Mouse (Mus musculus) limb, embryonic 14.5 days (tissue): ENCODE measurements around the gene Kcnk10. TPM values are rescaled to one million over a fixed set of nuclear protein-coding genes. Genes with fewer than 3 reads are reported as not detected.

Source experiments
- ATAC-seq: fragments of 200-750 bp; cut with Nextera tagmentation; 2 replicates; pipeline ENCODE4 v1.8.0; 2017; ENCODE audit warnings: low read depth, moderate number of reproducible peaks, moderate TSS enrichment; ENCODE audit not compliant: low FRiP score
- DNase-seq: peaks from one replicate; pipeline ENCODE4 v3.0.0-alpha.2; 2015; ENCODE audit warnings: low spot score
- H3K27ac ChIP-seq: fragments of 300-500 bp; sonication (generic); replicated peaks from 2 replicates; pipeline ENCODE4 v1.5.1; 2014; ENCODE audit warnings: low read depth, mild to moderate bottlenecking, low read length, moderate library complexity, mixed read lengths
- H3K27me3 ChIP-seq: fragments of 300-500 bp; sonication (generic); 2 replicates; pipeline ENCODE4 v1.6.1; 2014; ENCODE audit warnings: low read length, mixed read lengths; ENCODE audit not compliant: control insufficient read depth, insufficient read depth
- H3K36me3 ChIP-seq: fragments of 300-500 bp; sonication (generic); 2 replicates; pipeline ENCODE4 v1.6.1; 2014; ENCODE audit warnings: mild to moderate bottlenecking, low read length, moderate library complexity, mixed read lengths; ENCODE audit not compliant: control insufficient read depth, insufficient read depth
- H3K4me1 ChIP-seq: fragments of 300-500 bp; sonication (generic); 2 replicates; pipeline ENCODE4 v1.6.1; 2014; ENCODE audit warnings: antibody characterized with exemption, low read length, mixed read lengths; ENCODE audit not compliant: control insufficient read depth, insufficient read depth
- H3K4me2 ChIP-seq: fragments of 300-500 bp; sonication (generic); replicated peaks from 2 replicates; pipeline ENCODE4 v1.6.1; 2014; ENCODE audit warnings: low read depth, mild to moderate bottlenecking, low read length, moderate library complexity; ENCODE audit not compliant: severe bottlenecking
- H3K4me3 ChIP-seq: fragments of 300-500 bp; sonication (generic); replicated peaks from 2 replicates; pipeline ENCODE4 v1.5.1; 2014; ENCODE audit warnings: low read length
- H3K9ac ChIP-seq: fragments of 300-500 bp; sonication (generic); 2 replicates; pipeline ENCODE4 v1.6.1; 2014; ENCODE audit warnings: mild to moderate bottlenecking, low read depth, low read length, moderate library complexity; ENCODE audit not compliant: severe bottlenecking
- H3K9me3 ChIP-seq: fragments of 300-500 bp; sonication (generic); 2 replicates; pipeline ENCODE4 v1.6.1; 2016; ENCODE audit warnings: low read length; ENCODE audit not compliant: control insufficient read depth
- POLR2A ChIP-seq: fragments of 200-500 bp; IDR thresholded peaks from 2 replicates; pipeline ENCODE4 v1.8.0; 2012; ENCODE audit warnings: inconsistent platforms, mild to moderate bottlenecking, moderate library complexity, borderline replicate concordance; ENCODE audit not compliant: insufficient read depth, insufficient read length; ENCODE audit errors: extremely low read depth
- WGBS: fragments of 180-500 bp; shearing (Covaris S2); extraction: QIAGEN DNeasy Blood & Tissue Kit; methylation state at CpG from one replicate; pipeline ENCODE4 v1.1.7; 2014; 5-methylcytosine and 5-hydroxymethylcytosine counted together
- polyA plus RNA-seq, 2 experiments: library from polyadenylated mRNA; depleted of rRNA in 1 of 2; stranded (reverse) in 1 of 2; unstranded in 1 of 2; fragments of >200 nt; fragmentation: Nextera tagmentation in 1 of 2; extraction: Ambion mirVana in 1 of 2; gene quantifications; 2 replicates each; pipeline versions ENCODE4 v1.2.1 to v1.2.3; 2012 to 2014

Kcnk10 gene
- polyA plus RNA-seq, 2 experiments = 0.11 to 0.14 TPM

DNA sequence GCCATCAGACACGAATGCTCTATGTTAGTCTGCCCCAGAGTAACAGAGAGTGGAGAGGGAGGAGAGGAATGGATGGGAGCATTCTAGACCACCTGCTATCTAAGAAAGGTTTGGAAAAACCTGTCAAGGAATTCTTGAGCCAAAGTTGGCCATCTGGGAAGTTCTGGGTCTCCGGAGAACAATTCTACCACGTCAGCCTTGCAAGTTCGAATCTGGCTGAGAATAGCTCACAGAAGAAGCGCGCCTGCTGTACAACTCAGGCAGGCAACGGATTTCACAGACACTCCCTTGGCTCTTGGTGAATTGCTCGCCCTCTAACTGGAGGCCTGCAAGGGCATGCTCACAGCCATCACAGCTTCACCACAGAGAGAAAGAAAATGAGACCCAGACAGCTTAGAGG is 52.7 kb downstream of the Kcnk10 start:
- 76% methylated on average over 8 of the region's 8 CpGs for WGBS
- no peak for TF ChIP-seq POLR2A
- H3K27ac ChIP-seq = no peak overlapping the region

DNA sequence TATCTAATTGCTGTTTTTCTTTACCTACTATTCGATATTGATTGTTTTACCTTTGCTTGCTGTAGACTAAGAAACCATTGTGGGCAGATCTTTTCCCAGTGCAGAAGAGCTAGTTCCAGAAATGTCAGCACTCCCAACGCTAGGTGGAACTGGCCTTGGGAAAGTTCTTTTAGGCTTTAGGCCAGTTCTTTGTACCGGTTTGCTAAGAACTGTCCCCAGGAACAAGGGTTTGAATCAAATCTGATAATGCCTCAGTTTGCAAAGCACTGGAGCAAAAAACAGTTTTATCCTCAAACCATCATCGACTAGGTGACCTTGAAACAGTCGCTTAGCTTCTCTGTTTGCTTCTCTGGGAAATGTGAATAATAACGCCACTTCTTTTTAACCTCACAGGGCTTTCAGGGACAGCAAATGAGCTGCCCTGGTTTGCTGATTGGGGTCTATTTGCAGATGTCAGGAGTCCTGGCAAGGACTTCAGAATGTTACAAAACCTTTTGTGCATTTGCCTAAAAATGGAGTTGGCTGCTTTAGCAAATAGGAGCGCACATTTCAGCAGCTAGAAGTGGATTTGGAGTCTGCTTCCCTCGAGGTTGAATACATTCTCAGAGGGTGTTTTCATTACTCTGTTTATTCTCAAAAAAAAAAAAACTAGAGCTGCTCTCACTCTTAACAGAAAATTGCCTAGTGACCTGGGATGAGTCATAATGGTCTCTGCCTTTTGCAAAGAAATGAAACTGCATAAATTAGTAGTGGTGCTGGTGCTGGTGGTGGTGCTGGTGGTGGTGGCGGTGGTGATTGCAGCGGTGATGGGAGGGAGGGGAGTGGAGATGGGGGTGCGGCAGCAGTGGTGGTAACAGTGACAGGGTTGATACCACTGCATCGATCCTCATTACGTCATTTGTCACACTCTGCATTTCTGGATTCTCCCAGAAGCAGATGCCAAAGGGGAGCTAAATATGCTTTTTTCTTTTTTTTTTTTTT is 53.5 kb downstream of the Kcnk10 start:
- no peak overlapping the region for H3K27ac ChIP-seq
- H3K4me3 ChIP-seq = no peak overlapping the region
- H3K4me2 ChIP-seq = no peak overlapping the region
- no peak for TF ChIP-seq POLR2A
- no peaks in the 10 kb centered on the region for H3K9me3 ChIP-seq
- no peaks in the 10 kb centered on the region for H3K4me1 ChIP-seq
- DNase-seq (no peak), ATAC-seq (no peak)
- no peak overlapping the region for H3K9ac ChIP-seq
- no peaks in the 10 kb centered on the region for H3K36me3 ChIP-seq
- 83% methylated on average over 13 of the region's 13 CpGs for WGBS
- H3K27me3 ChIP-seq = no peaks in the 10 kb centered on the region

More for the DNA sequence above, 52.7 kb downstream of the Kcnk10 start:
- ATAC-seq (no peak), DNase-seq (no peak)
- Histone ChIP-seq H3K9ac (no peak overlapping the region), H3K4me1 (no peaks in the 10 kb centered on the region), H3K27me3 (no peaks in the 10 kb centered on the region), H3K9me3 (no peaks in the 10 kb centered on the region), H3K4me3 (no peak overlapping the region), H3K36me3 (no peaks in the 10 kb centered on the region), H3K4me2 (no peak overlapping the region)

DNA sequence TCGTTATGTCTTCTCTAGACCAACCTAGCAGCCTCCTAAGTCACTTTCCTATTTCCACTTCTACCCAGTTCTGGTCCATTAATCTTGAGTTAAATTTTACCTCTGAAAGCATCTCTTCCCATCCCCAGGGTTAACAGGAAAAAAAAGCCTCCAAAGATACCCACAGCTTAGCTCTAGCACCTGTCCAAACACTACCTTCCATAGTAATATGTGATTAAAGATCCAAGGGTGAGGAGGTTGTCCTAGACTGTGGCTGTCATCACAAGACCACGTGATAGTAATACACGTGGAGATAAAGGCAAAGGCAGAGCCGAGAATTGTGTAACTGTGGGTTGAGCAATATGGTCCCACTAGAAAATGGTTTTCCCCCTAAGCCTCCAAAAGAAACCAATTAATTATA is 56.8 kb downstream of the Kcnk10 start:
- no peak for DNase-seq
- 79% methylated on average over 4 of the region's 4 CpGs for WGBS
- Histone ChIP-seq H3K27me3 (no peaks in the 10 kb centered on the region), H3K4me1 (no peaks in the 10 kb centered on the region), H3K9ac (no peak overlapping the region), H3K4me2 (no peak overlapping the region), H3K9me3 (no peaks in the 10 kb centered on the region), H3K4me3 (no peak overlapping the region), H3K27ac (no peak overlapping the region), H3K36me3 (no peaks in the 10 kb centered on the region)
- no peak for ATAC-seq
- no peak for TF ChIP-seq POLR2A

DNA sequence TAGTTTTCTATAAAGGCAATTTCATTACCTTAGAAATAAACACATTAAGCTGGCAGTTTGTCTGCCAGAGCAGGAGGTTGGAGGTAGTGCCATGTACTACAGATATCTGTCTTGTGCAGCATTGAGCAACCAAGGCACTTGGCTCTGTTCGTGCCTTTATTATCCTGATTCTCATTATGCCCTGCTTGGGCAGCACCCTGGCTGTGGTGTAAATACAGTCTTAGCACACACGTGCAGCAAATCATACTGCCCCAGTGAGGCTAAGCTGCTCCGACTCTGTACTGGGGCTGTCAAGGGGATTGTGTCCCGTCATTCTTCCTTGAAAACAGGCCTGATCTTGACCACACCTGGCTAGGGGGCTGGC is 57.6 kb downstream of the Kcnk10 start:
- 44% methylated on average over 4 of the region's 4 CpGs for WGBS
- no peak overlapping the region for H3K9ac ChIP-seq

DNA sequence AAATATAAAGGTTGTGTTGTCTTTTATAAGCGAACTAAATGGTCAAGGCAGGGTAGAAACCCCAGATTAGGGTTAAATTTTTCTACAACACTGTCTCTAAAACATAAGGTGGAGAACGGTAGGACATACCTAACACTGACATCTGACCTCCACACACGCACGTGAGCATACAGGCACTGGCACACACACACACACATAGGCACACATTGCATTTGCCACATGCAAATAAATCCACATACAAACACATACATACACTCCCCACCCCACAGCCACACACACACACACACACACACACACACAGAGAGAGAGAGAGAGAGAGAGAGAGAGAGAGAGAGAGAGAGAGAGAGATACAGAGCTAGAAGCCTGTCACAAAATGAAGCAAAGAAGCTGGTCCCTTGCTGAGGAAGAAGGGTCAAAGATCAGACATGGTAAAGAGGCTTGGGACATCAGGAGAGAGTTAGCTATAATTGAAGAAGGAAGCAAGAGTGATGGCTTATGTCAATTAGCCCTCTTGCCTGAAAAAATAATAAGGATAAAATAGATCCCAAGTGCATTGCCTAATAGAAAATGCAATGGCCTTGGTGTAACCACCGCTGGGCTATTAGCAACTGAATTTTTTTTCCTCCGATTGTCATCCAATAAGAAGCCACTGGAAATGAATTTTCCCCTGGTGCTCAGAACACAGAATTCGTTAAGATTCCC is 58.1 kb downstream of the Kcnk10 start:
- no peaks in the 10 kb centered on the region for H3K4me1 ChIP-seq
- no peak overlapping the region for H3K4me3 ChIP-seq
- H3K36me3 ChIP-seq = no peaks in the 10 kb centered on the region
- WGBS = 54% methylated on average over 7 of the region's 7 CpGs
- no peak for TF ChIP-seq POLR2A
- no peak overlapping the region for H3K9ac ChIP-seq
- H3K27me3 ChIP-seq = no peaks in the 10 kb centered on the region
- H3K4me2 ChIP-seq = no peak overlapping the region
- H3K27ac ChIP-seq = no peak overlapping the region
- no peaks in the 10 kb centered on the region for H3K9me3 ChIP-seq
- DNase-seq (no peak), ATAC-seq (no peak)

More for the DNA sequence above, 57.6 kb downstream of the Kcnk10 start:
- H3K9me3 ChIP-seq = no peaks in the 10 kb centered on the region
- H3K36me3 ChIP-seq = no peaks in the 10 kb centered on the region
- ATAC-seq (no peak), DNase-seq (no peak)
- no peak overlapping the region for H3K4me3 ChIP-seq
- TF ChIP-seq POLR2A = no peak
- no peaks in the 10 kb centered on the region for H3K27me3 ChIP-seq
- H3K4me1 ChIP-seq = no peaks in the 10 kb centered on the region
- H3K4me2 ChIP-seq = no peak overlapping the region
- no peak overlapping the region for H3K27ac ChIP-seq
